Mouse (Mus musculus): ENCODE measurements around the gene Ppara. TPM values are rescaled to one million over a fixed set of nuclear protein-coding genes. Genes with fewer than 3 reads are reported as not detected.

Gene Ppara
- total and polyA plus RNA-seq, 3 experiments, result 0.27 to 0.78 TPM; not detected in 1

GRCm38 (mm10) chr15:85703858-85704257 is 30.9 kb upstream of the Ppara start:
- DNase-seq (ENCODE audit: low read depth, low spot score), result no peak
- H3K4me3 ChIP-seq (ENCODE audit: control insufficient read depth in 1 of 2, insufficient read depth in 1 of 2, low read depth in 2 of 2, low read length in 2 of 2), result no peak overlapping the region
- no peaks in the 10 kb centered on the region for H3K9me3 ChIP-seq (replicated peaks; ENCODE audit: insufficient read depth, low read length)
- no peaks in the 10 kb centered on the region for H3K27me3 ChIP-seq (ENCODE audit: control insufficient read depth in 1 of 2, insufficient read depth in 2 of 2, low read length in 2 of 2)
- H3K79me2 ChIP-seq (ENCODE audit: control insufficient read depth, insufficient read depth, low read length, poor library complexity), result no peaks in the 10 kb centered on the region
- H3K36me3 ChIP-seq (ENCODE audit: control insufficient read depth in 1 of 2, insufficient read depth in 2 of 2, low read length in 2 of 2), result peaks cover 0 to 9% of the 10 kb centered on the region in 2 experiments; a peak in 2 of 4 replicates
- no peak overlapping the region for H3K27ac ChIP-seq (ENCODE audit: control insufficient read depth, low read depth, low read length)
- TF ChIP-seq JUND (IDR thresholded peaks at IDR 0.05; ENCODE audit: low read depth, low read length) (no peak), TAL1 (IDR thresholded peaks at IDR 0.05; ENCODE audit: low read length) (no peak), USF1 (IDR thresholded peaks at IDR 0.05; ENCODE audit: low read depth, low read length) (no peak), GATA1 (IDR thresholded peaks at IDR 0.05; ENCODE audit: low read depth, low read length) (no peak), MYB (IDR thresholded peaks at IDR 0.05; ENCODE audit: low read depth, low read length) (no peak), EP300 (IDR thresholded peaks at IDR 0.05; ENCODE audit: low read depth in 1 of 2, low read length in 2 of 2) (no peak), NRF1 (IDR thresholded peaks at IDR 0.05; ENCODE audit: insufficient read depth, low read depth, low read length, poor library complexity, severe bottlenecking) (no peak), KAT2A (conservative IDR thresholded peaks at IDR 0.05; ENCODE audit: low read depth, low read length) (no peak), MEF2A (IDR thresholded peaks at IDR 0.05; ENCODE audit: extremely low read depth, insufficient replicate concordance, low read depth, low read length, poor library complexity, severe bottlenecking) (no peak), ELF1 (IDR thresholded peaks at IDR 0.05; ENCODE audit: low read depth, low read length) (no peak), SIN3A (IDR thresholded peaks at IDR 0.05; ENCODE audit: low read length) (no peak)
- no peaks in the 10 kb centered on the region for H3K4me1 ChIP-seq (ENCODE audit: control insufficient read depth in 1 of 2, insufficient read depth in 2 of 2, low read length in 2 of 2)
- no peak overlapping the region for H3K9ac ChIP-seq (ENCODE audit: control insufficient read depth, low read depth, low read length, poor library complexity, severe bottlenecking)

GRCm38 (mm10) chr15:85704341-85705012 is 30.3 kb upstream of the Ppara start:
- Histone ChIP-seq H3K9ac (ENCODE audit: control insufficient read depth, low read depth, low read length, poor library complexity, severe bottlenecking) (no peak overlapping the region), H3K27me3 (ENCODE audit: control insufficient read depth in 1 of 2, insufficient read depth in 2 of 2, low read length in 2 of 2) (no peaks in the 10 kb centered on the region), H3K4me1 (ENCODE audit: control insufficient read depth in 1 of 2, insufficient read depth in 2 of 2, low read length in 2 of 2) (no peaks in the 10 kb centered on the region), H3K9me3 (replicated peaks; ENCODE audit: insufficient read depth, low read length) (no peaks in the 10 kb centered on the region), H3K27ac (ENCODE audit: control insufficient read depth, low read depth, low read length) (no peak overlapping the region), H3K4me3 (ENCODE audit: control insufficient read depth in 1 of 2, insufficient read depth in 1 of 2, low read depth in 2 of 2, low read length in 2 of 2) (no peak overlapping the region), H3K79me2 (ENCODE audit: control insufficient read depth, insufficient read depth, low read length, poor library complexity) (no peaks in the 10 kb centered on the region), H3K36me3 (ENCODE audit: control insufficient read depth in 1 of 2, insufficient read depth in 2 of 2, low read length in 2 of 2) (peaks cover 0 to 5% of the 10 kb centered on the region in 2 experiments; a peak in 1 of 4 replicates)
- DNase-seq (ENCODE audit: low read depth, low spot score), result no peak
- TF ChIP-seq GATA1 (IDR thresholded peaks at IDR 0.05; ENCODE audit: low read depth, low read length), result no peak
- no peak for TF ChIP-seq ZNF384 (IDR thresholded peaks at IDR 0.05; ENCODE audit: low read depth, low read length)
- no peak for TF ChIP-seq MAX (IDR thresholded peaks at IDR 0.05; ENCODE audit: low read length)
- TF ChIP-seq SIN3A (IDR thresholded peaks at IDR 0.05; ENCODE audit: low read length), result no peak
- no peak for TF ChIP-seq TBP (IDR thresholded peaks at IDR 0.05; ENCODE audit: low read depth, low read length)
- TF ChIP-seq POLR2AphosphoS5 (IDR thresholded peaks at IDR 0.05; ENCODE audit: borderline replicate concordance, low read depth, low read length), result no peak
- no peak for TF ChIP-seq ZMIZ1 (IDR thresholded peaks at IDR 0.05; ENCODE audit: low read depth, low read length)
- no peak for TF ChIP-seq RAD21 (IDR thresholded peaks at IDR 0.05; ENCODE audit: low read depth, low read length)
- TF ChIP-seq ZKSCAN1 (IDR thresholded peaks at IDR 0.05; ENCODE audit: low read depth, low read length), result no peak
- no peak for TF ChIP-seq ELF1 (IDR thresholded peaks at IDR 0.05; ENCODE audit: low read depth, low read length)
- no peak for TF ChIP-seq TCF12 (IDR thresholded peaks at IDR 0.05; ENCODE audit: low read depth, low read length)
- no peak for TF ChIP-seq MYB (IDR thresholded peaks at IDR 0.05; ENCODE audit: low read depth, low read length)
- no peak for TF ChIP-seq JUND (IDR thresholded peaks at IDR 0.05; ENCODE audit: low read depth, low read length)

Data from MEL (cell line).